Mouse (Mus musculus) ES-E14 (cell line): ENCODE results near the gene Aagab.

ENCODE experiments used
- CHD2 ChIP-seq: IDR thresholded peaks from 2 replicates; pipeline ENCODE4 v1.6.1; 2014; ENCODE audit warnings: mild to moderate bottlenecking, low read depth, low read length, inconsistent platforms
- MAFK ChIP-seq: IDR thresholded peaks from 2 replicates; pipeline ENCODE4 v1.6.1; 2014; ENCODE audit warnings: mild to moderate bottlenecking, low read depth, low read length, inconsistent platforms; ENCODE audit not compliant: insufficient read depth
- ZC3H11A ChIP-seq: IDR thresholded peaks from 2 replicates; pipeline ENCODE4 v1.6.1; 2012; ENCODE audit warnings: low read depth, mild to moderate bottlenecking, inconsistent platforms, low read length, borderline replicate concordance
- ZNF384 ChIP-seq: IDR thresholded peaks from 2 replicates; pipeline ENCODE4 v1.6.1; 2012; ENCODE audit warnings: low read depth, low read length, inconsistent platforms

GRCm38 (mm10) chr9:63563436-63563835 lies 39.0 kb upstream of the Aagab start:
- TF ChIP-seq MAFK (no peak), ZC3H11A (no peak), ZNF384 (no peak), CHD2 (no peak)
